Mouse (Mus musculus): ENCODE data around the gene Stxbp4.

Stxbp4 gene

DNA sequence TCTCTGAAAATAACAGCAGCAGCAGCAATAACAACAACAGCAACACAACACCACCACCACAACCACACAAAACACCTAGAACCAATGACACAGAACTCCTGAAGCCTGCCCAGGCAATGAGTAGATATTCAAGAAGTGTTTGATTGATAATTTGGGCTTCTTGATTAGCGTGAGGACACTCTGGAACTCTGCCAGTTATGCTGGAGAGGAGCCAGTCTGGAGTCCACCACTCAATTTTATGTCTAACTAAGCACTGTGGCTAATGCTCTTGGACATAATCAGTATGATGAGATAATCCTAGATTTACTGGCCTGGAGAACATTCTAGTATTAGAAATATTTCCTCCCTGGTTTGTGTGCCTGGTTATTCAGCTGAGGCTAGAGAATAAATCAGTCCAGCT, 156.1 kb downstream of the Stxbp4 start:
- no peak for ATAC-seq (ENCODE audit: insufficient number of reproducible peaks, low FRiP score, low TSS enrichment)

DNA sequence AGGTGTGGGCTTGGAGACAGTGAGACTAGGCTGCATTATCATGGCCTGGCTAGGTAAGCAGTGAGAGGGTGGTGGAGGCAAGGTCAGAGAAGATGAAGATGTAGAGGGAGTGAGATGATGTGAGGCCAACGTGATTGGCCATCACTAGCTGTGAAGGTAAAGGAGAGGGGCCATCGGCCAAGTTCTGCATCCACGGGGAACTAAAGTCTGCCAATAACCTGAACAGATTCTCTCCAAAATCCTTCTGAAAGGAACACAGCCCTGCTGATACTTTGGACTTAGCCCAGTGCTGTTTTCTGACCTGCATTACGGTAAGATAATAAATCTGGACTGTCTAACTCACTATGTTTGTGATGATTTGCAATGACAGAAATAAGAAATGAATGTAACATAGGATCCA, 167.6 kb downstream of the Stxbp4 start:
- peak; percentile 40; the same call in 1 of the 2 replicates for ATAC-seq (ENCODE audit: insufficient number of reproducible peaks, low FRiP score, low TSS enrichment)

DNA sequence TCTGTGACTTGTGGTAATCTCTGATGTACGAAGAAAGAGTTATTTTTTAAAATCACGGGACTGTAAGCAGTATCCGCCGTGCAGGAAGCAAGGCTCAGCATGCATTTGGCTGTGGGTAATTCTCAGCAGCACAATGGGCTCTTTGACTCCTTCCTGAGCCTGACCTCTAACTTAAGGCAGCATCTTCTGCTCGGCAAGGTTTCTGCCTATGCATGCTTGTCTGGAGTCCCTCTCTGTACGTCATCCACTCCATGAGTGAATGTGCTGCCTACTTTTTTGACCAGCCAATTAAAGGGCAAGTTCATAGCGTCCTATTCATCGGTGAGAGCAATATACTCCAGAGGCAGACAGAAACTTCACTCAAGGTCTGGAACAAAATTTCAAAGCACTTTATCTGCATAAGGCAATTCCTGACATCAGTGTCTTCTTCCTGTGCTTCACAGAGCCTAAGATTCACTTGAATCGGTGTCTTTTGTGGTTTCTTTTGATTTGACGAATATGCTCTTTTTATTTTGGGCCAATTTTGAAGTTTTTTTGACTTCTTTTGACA, 173.8 kb downstream of the Stxbp4 start:
- ATAC-seq (ENCODE audit: insufficient number of reproducible peaks, low FRiP score, low TSS enrichment): no peak

DNA sequence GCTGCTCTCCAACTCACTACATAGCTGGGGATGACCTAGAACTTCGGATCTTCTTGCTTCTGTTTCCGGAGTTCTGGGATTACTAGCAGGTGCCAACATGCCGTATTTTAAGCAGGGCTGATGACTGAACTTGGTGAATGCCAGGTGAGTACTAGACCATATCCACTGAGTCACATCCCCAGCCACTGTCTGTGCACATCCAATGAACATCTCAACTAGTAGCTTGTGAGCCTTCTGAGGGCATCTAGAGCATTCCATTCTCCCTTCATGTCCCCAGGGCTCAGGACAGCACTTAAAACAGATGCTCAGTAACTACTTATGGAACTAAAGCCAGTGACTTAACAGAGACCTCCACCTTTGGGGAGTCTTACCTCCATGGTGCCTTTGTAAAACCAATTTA, 177.4 kb downstream of the Stxbp4 start:
- no peak for ATAC-seq (ENCODE audit: insufficient number of reproducible peaks, low FRiP score, low TSS enrichment)

DNA sequence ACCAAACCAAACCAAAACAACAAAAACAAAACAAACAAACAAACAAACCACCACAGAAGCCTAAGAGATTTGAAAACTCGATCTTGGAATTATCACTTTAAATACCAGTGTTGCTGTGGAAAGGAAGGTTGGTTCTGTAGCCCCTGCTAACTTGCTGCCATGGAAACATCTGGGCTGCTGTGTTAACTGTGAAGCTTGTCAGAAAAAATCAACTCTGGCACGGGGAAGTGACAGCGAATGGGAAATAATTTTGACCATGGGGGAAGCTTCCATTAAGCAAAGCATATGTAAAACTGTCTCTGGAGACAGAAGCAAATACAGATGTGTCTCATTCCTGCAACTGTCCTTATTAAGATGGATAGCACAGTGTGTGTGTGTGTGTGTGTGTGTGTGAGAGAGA, 185.8 kb downstream of the Stxbp4 start:
- ATAC-seq (ENCODE audit: insufficient number of reproducible peaks, low FRiP score, low TSS enrichment): no peak

DNA sequence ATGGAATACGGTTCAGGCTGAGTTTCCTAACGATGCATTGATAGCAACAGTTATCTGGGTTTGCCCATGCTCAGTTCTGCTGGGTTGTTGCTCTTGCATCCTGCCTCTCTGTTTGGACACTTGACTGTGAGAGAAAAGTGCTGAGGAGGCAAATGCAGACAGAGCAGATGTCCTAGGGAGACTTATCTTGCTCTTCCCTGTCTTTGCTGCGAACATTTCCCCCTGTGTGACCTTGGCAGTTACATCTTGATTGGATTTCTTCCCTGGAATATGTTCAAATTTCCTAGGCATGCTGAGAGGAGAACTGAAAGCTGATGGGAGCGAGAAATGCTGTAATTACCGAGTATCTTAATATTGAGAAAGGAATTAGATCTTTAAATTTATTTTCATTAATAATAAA, 186.4 kb downstream of the Stxbp4 start:
- no peak for ATAC-seq (ENCODE audit: insufficient number of reproducible peaks, low FRiP score, low TSS enrichment)

DNA sequence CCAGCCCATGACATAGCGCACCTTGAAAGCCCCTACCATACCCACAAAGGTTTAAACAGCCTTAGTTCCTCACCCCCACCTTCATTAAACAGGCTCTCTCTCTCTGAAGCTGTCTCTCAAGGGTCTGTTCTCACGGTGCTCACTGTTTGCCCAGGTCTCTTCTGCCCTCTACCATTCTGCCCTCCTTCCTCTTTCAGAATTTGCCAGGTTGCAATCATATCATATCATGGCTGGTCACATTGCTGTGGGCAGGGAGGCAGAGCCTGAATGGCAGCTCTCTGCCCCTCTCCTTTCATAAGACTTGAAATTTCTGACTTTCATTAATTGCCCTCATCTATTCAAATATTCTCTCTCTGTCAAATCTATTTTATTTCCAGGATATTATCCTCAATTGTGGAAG, 195.4 kb downstream of the Stxbp4 start:
- no peak for ATAC-seq (ENCODE audit: insufficient number of reproducible peaks, low FRiP score, low TSS enrichment)

DNA sequence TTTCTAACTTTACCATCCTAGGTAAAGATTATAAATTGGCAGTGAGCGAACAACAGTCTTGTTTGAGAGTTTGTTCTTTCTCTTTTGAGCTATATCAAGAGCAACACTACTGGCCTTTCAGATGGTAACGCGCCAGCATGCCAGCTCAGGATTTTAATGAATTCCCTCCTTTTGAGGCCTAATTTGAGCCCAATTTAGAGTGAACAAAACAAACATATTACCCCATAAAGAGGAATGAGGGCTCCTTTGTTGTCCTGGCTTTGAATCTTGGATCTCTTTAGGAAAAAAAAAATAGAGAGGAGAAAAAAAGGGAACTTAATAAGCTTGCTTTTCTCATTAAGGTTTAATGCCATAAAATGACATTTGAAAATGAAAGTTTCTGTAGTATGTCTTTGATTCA, 197.0 kb downstream of the Stxbp4 start:
- no peak for ATAC-seq (ENCODE audit: insufficient number of reproducible peaks, low FRiP score, low TSS enrichment)

DNA sequence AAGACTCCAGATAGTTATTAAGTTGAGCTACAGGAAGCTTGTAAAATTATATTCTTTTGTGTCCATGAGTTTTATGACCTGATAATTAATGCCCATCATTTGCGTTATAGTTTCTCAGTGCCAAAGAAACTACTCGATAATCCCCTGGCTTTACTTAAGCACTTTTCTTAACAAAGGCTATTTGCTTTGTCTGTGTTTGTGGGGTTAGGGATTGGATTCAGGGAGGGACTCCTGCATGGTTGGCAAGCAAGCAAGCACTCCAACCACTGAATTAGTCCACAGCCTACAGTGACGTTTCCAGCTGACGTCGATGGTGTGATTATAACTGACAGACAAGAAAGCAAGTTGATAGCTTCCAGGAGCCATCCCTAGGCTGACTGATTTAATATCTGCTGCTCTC, 199.1 kb downstream of the Stxbp4 start:
- ATAC-seq (ENCODE audit: insufficient number of reproducible peaks, low FRiP score, low TSS enrichment): no peak
